Mouse (Mus musculus): Measurements from ENCODE around the gene Klf13. TPM values are rescaled to one million over a fixed set of nuclear protein-coding genes. Genes with fewer than 3 reads are reported as not detected.

The Klf13 gene
- polyA plus RNA-seq, 1 experiment from 2014 or later: 33.4 TPM

DNA sequence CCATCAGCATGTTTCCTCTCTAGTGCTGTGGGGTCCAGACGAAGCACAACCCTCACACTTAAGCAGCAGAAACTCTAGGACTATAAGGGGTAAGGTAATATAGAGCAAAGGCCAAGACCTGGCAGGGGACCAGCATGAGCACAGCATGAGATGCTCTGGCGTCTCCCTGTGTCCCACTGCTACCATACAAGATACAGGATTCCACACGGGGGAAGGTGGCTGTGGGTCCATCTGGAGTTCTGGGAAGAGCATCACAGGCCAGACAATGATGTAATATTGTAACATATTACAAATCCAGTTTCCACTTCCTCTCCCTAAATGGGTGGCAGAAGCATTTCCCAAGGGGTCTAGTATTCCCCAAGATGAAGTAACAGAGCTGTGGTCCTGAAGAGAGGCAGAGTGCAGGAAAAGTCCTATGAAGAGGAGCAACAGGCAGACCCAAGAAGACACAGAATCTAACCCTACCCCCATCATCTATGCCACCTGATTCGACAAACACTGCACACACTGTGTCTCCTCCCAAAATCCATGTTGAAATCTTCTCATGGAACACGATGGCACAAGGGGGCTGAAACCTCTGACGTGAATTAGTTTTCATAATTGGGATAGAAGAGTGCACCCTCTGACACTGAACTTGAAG is 22.3 kb downstream of the Klf13 start, which contains the start of gene E030018B13Rik:
Gene E030018B13Rik, plus strand, starts transcription at position 590 of the 640 bp plus-strand sequence.
- Histone ChIP-seq H3K27ac (no peak within 1 kb of the TSS), H3K4me1 (replicated peaks) (peaks cover 48% of the 10 kb centered on the region), H3K36me3 (peaks cover 17% of the 10 kb centered on the region), H3K9me3 (no peaks in the 10 kb centered on the region), H3K4me3 (no peak within 1 kb of the TSS), H3K27me3 (ENCODE audit: insufficient read depth, poor library complexity, severe bottlenecking) (no peaks in the 10 kb centered on the region)
- no peak for DNase-seq (ENCODE audit: low spot score)
- WGBS: 90% methylated on average over 6 of the region's 6 CpGs

DNA sequence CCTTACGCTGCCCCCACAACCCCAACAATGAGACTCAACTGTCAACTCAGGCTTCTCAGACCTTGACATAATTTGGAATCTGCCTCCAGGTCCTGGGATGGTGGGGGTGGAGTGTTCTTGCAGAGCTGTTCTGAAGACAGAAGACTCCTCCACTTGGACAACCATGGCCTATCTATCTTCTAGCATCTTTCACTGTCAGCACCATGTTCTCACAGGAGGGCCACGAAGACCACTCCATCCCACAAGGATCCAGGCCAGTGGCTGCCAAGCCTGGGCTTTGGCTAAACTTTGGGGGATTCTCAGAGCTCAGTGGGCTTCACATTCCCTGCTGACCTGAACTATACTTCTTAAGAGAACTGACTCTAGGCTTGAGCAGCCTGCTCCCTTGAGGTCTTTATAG is 23.8 kb downstream of the Klf13 start:
- Histone ChIP-seq H3K9me3 (no peaks in the 10 kb centered on the region), H3K27me3 (ENCODE audit: insufficient read depth, poor library complexity, severe bottlenecking) (no peaks in the 10 kb centered on the region), H3K4me3 (no peak overlapping the region), H3K36me3 (peaks cover 10% of the 10 kb centered on the region; the same call in 1 of the 2 replicates), H3K4me1 (replicated peaks) (peaks cover 62% of the 10 kb centered on the region), H3K27ac (no peak overlapping the region)
- DNase-seq (ENCODE audit: low spot score): no peak
- 90% methylated on average over 2 of the region's 2 CpGs for WGBS

- DNase-seq (ENCODE audit: low spot score): no peak
- Histone ChIP-seq H3K9me3 (no peaks in the 10 kb centered on the region), H3K27ac (peak overlapping the region; percentile 70), H3K4me3 (no peak overlapping the region), H3K4me1 (replicated peaks) (peaks cover 58% of the 10 kb centered on the region), H3K36me3 (peaks cover 10% of the 10 kb centered on the region; the same call in 1 of the 2 replicates), H3K27me3 (ENCODE audit: insufficient read depth, poor library complexity, severe bottlenecking) (no peaks in the 10 kb centered on the region)
- WGBS: 51% methylated on average over 10 of the region's 10 CpGs
Observed at GRCm38 (mm10) chr7:63913724-63914692, 24.7 kb downstream of the Klf13 start.

GRCm38 (mm10) chr7:63912924-63913723 is 25.6 kb downstream of the Klf13 start:
- no peaks in the 10 kb centered on the region for H3K9me3 ChIP-seq
- no peaks in the 10 kb centered on the region for H3K27me3 ChIP-seq (ENCODE audit: insufficient read depth, poor library complexity, severe bottlenecking)
- peaks cover 64% of the 10 kb centered on the region for H3K4me1 ChIP-seq (replicated peaks)
- no peak overlapping the region for H3K4me3 ChIP-seq
- peaks cover 9% of the 10 kb centered on the region; the same call in 1 of the 2 replicates for H3K36me3 ChIP-seq
- 16% methylated on average over 12 of the region's 12 CpGs for WGBS
- peak; percentile 31 for DNase-seq (ENCODE audit: low spot score)
- peak overlapping the region; percentile 74 for H3K27ac ChIP-seq

GRCm38 (mm10) chr7:63912234-63912810 is 26.4 kb downstream of the Klf13 start:
- no peak for DNase-seq (ENCODE audit: low spot score)
- Histone ChIP-seq H3K4me3 (no peak overlapping the region), H3K4me1 (replicated peaks) (peaks cover 70% of the 10 kb centered on the region), H3K9me3 (no peaks in the 10 kb centered on the region), H3K27ac (peak overlapping the region; percentile 74), H3K27me3 (ENCODE audit: insufficient read depth, poor library complexity, severe bottlenecking) (no peaks in the 10 kb centered on the region), H3K36me3 (0 out of 2 replicates have a peak, but pooled peaks cover under 1% of the 10 kb centered on the region)
- 24% methylated on average over 7 of the region's 7 CpGs for WGBS

GRCm38 (mm10) chr7:63911383-63912233 is 27.1 kb downstream of the Klf13 start:
- no peak overlapping the region for H3K4me3 ChIP-seq
- peaks cover 70% of the 10 kb centered on the region for H3K4me1 ChIP-seq (replicated peaks)
- no peaks in the 10 kb centered on the region for H3K9me3 ChIP-seq
- WGBS: 58% methylated on average over 8 of the region's 8 CpGs
- no peaks in the 10 kb centered on the region for H3K27me3 ChIP-seq (ENCODE audit: insufficient read depth, poor library complexity, severe bottlenecking)
- DNase-seq (ENCODE audit: low spot score): no peak
- H3K36me3 ChIP-seq: no peaks in the 10 kb centered on the region
- peak overlapping the region; percentile 74 for H3K27ac ChIP-seq

DNA sequence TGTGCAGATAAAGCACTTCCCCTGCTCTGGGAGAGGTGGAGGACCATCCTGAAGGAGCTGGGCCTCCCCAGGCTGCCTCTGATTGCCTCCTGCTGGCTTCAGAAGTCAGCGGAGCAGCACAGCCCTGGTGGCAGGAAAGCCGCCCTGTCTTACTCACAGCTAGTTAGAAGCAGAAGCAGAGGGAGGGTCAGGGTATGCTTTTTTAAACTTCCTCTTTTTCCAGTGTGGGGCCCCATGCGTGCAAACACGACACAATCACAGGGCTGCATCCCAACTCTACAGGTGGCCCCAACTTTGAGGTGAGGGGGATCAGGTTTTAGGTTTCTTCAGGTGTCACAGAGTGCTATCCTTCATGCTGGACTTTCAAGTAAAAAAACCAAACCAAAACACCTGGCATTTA is 27.8 kb downstream of the Klf13 start:
- Histone ChIP-seq H3K36me3 (no peaks in the 10 kb centered on the region), H3K9me3 (no peaks in the 10 kb centered on the region), H3K27me3 (ENCODE audit: insufficient read depth, poor library complexity, severe bottlenecking) (no peaks in the 10 kb centered on the region), H3K4me1 (replicated peaks) (peaks cover 70% of the 10 kb centered on the region), H3K4me3 (no peak overlapping the region), H3K27ac (0 out of 2 replicates have a peak overlapping the region, but pooled peaks have one; percentile 4)
- no peak for DNase-seq (ENCODE audit: low spot score)
- WGBS: 31% methylated on average over 4 of the region's 4 CpGs

GRCm38 (mm10) chr7:63910225-63910624 is 28.5 kb downstream of the Klf13 start:
- no peaks in the 10 kb centered on the region for H3K9me3 ChIP-seq
- H3K27ac ChIP-seq: peak overlapping the region; percentile 35
- WGBS: 66% methylated on average over 5 of the region's 5 CpGs
- H3K27me3 ChIP-seq (ENCODE audit: insufficient read depth, poor library complexity, severe bottlenecking): no peaks in the 10 kb centered on the region
- H3K4me1 ChIP-seq (replicated peaks): peaks cover 70% of the 10 kb centered on the region
- H3K4me3 ChIP-seq: no peak overlapping the region
- H3K36me3 ChIP-seq: no peaks in the 10 kb centered on the region
- no peak for DNase-seq (ENCODE audit: low spot score)

DNA sequence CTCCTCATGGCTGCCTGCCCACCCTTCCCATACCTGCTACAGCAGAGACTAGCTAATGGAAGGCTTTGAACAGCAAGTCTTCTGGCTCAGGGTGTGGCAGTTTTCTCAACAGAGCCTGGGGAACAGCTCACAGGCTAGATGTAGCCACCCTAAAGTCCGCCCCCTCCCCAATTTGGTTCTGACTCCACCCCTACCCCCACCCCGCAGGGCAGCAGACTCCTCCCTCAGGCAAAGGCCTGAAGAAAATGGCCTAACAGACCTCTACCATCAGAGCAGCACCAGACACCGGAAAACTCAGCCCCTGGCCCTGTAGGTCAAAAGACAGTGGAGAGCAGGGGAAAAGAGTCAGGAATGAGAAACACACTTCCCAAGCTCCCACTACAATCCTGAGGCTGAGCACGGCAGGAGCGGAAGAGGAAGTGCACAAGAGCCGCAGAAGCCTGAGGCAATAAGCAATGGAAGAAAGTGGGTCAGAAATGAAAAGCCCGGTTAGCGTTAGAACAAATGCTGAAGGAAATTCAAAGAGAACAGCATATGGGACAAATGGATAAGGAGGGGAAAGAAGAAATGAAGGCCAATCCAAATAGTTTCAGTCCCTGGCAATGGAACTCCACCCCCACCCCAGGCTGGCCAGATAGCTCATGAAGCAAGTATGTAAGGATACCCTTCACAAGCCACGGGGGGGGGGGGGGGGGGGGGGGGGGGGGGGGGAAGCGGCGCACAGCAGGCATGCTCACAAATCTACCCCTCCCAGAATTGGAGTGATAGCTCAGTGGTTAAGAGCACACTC is 30.0 kb downstream of the Klf13 start:
- peak; percentile 21 for DNase-seq (ENCODE audit: low spot score)
- Histone ChIP-seq H3K36me3 (no peaks in the 10 kb centered on the region), H3K4me3 (no peak overlapping the region), H3K27me3 (ENCODE audit: insufficient read depth, poor library complexity, severe bottlenecking) (no peaks in the 10 kb centered on the region), H3K27ac (peak overlapping the region; percentile 54; the same call in 1 of the 2 replicates), H3K4me1 (replicated peaks) (peaks cover 61% of the 10 kb centered on the region), H3K9me3 (no peaks in the 10 kb centered on the region)
- 38% methylated on average over 11 of the region's 11 CpGs for WGBS

DNA sequence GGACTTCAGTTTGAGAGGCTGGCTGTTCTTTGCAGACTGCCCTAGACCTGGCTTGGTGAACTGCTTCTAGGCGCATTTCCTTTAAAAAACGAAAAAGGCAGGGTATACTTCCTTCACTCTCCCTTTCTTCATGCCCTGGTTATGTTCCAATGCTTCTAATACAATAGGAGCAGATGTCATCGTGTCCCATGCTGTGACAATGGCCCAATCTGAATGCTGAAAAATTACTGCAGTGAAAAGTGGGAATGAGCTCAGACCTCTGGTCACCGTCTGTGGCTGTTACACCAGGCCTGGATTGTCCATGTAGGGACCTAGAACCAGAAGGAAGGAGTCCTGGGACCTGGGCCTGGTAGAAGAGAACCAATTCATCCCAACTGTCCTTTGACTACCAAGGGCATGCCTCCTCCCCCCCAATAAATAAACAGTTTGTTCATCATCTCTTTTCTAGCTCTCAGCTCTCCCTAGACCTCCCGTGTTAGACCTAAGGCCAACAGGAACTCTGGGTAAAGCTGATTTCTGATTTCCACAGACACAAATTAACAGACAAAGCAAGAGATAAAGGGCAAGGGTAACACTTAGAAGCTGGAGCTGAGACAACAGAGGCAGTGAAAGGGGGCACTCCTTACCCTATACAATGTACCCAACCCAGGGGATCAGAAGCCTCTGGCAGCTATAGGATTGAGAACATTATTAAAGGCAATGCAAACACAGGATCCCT is 30.8 kb downstream of the Klf13 start:
- 81% methylated on average over 5 of the region's 5 CpGs for WGBS
- no peak for DNase-seq (ENCODE audit: low spot score)
- H3K36me3 ChIP-seq: no peaks in the 10 kb centered on the region
- H3K27me3 ChIP-seq (ENCODE audit: insufficient read depth, poor library complexity, severe bottlenecking): no peaks in the 10 kb centered on the region
- H3K27ac ChIP-seq: peak overlapping the region; percentile 54
- H3K4me1 ChIP-seq (replicated peaks): peaks cover 58% of the 10 kb centered on the region
- H3K4me3 ChIP-seq: no peak overlapping the region
- no peaks in the 10 kb centered on the region for H3K9me3 ChIP-seq

Measured in hindbrain, embryonic 10.5 days (tissue).